Mouse (Mus musculus): ENCODE data around the gene Numb.

The Numb gene

GRCm38 (mm10) chr12:83782669-83783068 is 139.1 kb downstream of the Numb start:
- DNase-seq (ENCODE audit: low read depth) = no peak

GRCm38 (mm10) chr12:83781640-83782278 is 140.0 kb downstream of the Numb start:
- DNase-seq (ENCODE audit: low read depth) = no peak

- DNase-seq (ENCODE audit: low read depth) = no peak
Measured at GRCm38 (mm10) chr12:83781204-83781603, 140.5 kb downstream of the Numb start.

GRCm38 (mm10) chr12:83780181-83780580 is 141.6 kb downstream of the Numb start:
- no peak for DNase-seq (ENCODE audit: low read depth)

GRCm38 (mm10) chr12:83776766-83777165 is 145.0 kb downstream of the Numb start:
- no peak for DNase-seq (ENCODE audit: low read depth)

GRCm38 (mm10) chr12:83775621-83776020 is 146.1 kb downstream of the Numb start:
- DNase-seq (ENCODE audit: low read depth) = no peak

- peak; percentile 44 for DNase-seq (ENCODE audit: low read depth)
Measured at GRCm38 (mm10) chr12:83770418-83771256, 151.1 kb downstream of the Numb start.

- no peak for DNase-seq (ENCODE audit: low read depth)
Measured at GRCm38 (mm10) chr12:83768235-83768899, 153.4 kb downstream of the Numb start.

- no peak for DNase-seq (ENCODE audit: low read depth)
Measured at GRCm38 (mm10) chr12:83767833-83768232, 153.9 kb downstream of the Numb start.

- no peak for DNase-seq (ENCODE audit: low read depth)
Measured at GRCm38 (mm10) chr12:83765965-83766603, 155.7 kb downstream of the Numb start.

- DNase-seq (ENCODE audit: low read depth) = no peak
Measured at GRCm38 (mm10) chr12:83764519-83764918, 157.2 kb downstream of the Numb start.

GRCm38 (mm10) chr12:83764044-83764365 is 157.7 kb downstream of the Numb start:
- DNase-seq (ENCODE audit: low read depth) = no peak

GRCm38 (mm10) chr12:83763311-83764043 is 158.3 kb downstream of the Numb start, which contains the start of gene Papln:
TSS of gene Papln (plus strand) at chr12:83763634.
- DNase-seq (ENCODE audit: low read depth) = no peak

- DNase-seq (ENCODE audit: low read depth) = no peak
Measured at GRCm38 (mm10) chr12:83762706-83763105, 159.0 kb downstream of the Numb start.

- DNase-seq (ENCODE audit: low read depth) = no peak
Measured at GRCm38 (mm10) chr12:83760201-83760600, 161.5 kb downstream of the Numb start.

- no peak for DNase-seq (ENCODE audit: low read depth)
Measured at GRCm38 (mm10) chr12:83758735-83759134, 163.0 kb downstream of the Numb start.

- no peak for DNase-seq (ENCODE audit: low read depth)
Measured at GRCm38 (mm10) chr12:83752495-83752894, 169.2 kb downstream of the Numb start.

GRCm38 (mm10) chr12:83749186-83749585 is 172.5 kb downstream of the Numb start:
- no peak for DNase-seq (ENCODE audit: low read depth)
